Mouse (Mus musculus) WW6 (cell line): ENCODE results near the gene Tcf25.
"Not testable (repeated sequence)": the region's sequence is repeated elsewhere in the genome, so short reads cannot be mapped to it uniquely, and the experiment has no call there.

ENCODE experiments used
- DNase-seq: peaks from one replicate; pipeline ENCODE4 v3.0.0-alpha.2; 2013; ENCODE audit warnings: low read depth, low spot score

The Tcf25 gene

DNA sequence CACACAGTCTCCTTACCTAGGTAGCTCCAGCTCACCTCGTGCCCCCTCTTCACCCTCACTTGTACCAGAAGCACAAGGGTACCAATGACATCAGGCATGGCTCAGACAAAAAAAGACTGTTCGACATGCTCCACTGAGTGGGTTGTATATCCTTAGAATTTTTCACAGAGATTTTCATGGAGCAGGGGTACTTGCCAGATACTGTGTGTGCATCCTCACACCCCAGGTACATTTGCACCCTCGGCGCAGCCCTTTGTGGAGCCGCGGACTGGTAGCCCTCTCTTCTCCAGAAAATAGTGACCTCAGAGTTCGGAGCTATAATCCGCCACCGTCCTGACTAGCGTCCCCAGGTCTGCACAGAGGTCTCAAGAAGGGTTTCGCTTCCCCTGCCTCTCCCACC is 37.2 kb downstream of the Tcf25 start:
- DNase-seq = no peak

DNA sequence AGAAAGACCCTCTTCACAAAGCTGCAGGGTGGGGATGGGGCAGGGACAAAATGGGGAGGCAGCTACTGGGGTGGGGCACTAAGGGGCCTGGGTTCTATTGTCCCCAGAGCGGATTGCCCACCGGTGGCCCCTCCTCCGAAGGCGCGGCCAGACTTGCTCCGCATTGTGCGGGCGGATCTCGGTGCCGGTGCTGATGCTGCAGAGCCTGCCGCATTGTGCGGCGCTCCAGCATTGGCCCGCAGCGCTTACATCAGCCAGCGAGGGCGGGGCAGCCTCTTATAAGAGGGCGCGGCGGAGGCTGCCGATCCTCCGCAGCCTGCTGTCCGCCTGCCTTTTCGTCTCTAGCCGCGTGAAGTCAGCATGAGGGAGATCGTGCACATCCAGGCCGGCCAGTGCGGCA is 37.7 kb downstream of the Tcf25 start, which contains the start of gene Tubb3:
TSS of gene Tubb3 (plus strand) at position 179 of the 400 bp plus-strand sequence.
- peak; percentile 70 for DNase-seq

DNA sequence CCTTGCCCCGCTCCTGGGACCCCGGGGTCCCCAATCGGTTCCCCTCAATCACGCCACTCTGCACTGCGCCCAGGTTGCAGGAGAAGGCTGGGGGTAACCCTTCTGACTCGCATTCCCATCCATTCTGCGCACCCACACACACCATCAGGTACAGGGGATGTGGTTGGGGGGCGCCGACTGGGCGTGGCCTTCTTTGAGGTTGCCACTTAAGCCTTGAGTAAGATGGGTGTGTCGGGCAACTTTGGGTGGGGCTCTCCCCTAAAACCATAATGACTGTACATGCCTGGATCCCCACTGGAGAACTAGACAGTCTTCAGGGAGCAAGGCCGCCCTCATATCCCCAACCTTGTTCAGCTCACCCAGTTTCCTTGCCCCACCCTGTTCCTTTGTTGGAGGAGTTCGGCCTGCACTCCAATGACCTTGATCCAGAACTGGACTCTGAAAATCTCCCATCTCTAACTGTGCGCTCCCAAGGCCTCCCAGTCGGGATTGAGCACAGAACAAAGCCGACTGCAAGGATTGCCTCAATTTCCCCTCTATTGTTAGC is 38.3 kb downstream of the Tcf25 start:
- DNase-seq = no peak

DNA sequence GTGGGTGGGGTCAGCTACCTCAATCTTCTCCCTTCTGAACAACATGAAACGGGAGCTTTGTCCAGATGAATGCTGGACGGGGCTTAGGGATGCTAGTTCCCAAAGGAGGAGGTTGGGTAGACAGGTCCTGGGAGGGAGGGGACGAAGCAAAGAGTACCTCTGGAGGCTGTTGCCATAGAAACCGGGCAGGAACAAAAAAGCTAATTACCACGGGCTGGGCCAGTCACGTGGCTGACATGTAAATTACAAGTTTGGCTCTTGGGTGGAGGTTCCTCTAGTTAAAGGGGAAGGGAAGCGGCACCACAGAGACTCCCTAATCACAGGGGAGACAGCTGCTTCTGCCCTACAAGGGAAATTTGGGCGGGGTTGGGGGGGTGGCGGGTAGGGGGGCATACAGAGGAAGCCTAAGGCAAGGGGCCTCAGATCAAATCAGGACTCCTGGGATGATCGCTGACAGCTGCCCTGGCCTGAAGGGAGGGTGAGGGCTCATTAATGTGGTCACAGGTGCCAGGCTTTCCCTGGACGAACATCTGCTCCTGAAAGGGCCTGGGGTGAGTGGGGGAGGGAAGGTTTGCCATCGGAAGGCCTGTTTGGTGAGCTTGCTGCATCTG is 39.1 kb downstream of the Tcf25 start:
- peak; percentile 82 for DNase-seq

DNA sequence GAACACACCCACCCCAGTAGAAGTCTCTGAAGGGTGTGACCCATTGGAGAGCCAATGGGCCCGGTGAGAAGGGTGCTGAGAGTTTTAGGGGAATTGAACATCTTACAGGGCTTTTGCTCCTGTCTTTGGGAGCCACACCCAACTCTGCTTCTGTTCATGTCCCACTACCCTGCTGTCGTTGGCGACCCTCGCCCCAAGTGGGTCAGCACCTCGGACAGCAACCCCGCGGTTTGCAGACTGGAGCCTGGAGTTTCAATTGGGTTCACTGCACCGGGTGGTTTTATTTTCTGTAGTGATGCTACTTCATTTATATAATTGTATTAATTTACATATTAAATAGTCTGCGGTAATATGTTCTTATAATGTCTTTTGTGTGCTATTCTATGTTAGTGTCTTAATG is 40.7 kb downstream of the Tcf25 start:
- no peak for DNase-seq

DNA sequence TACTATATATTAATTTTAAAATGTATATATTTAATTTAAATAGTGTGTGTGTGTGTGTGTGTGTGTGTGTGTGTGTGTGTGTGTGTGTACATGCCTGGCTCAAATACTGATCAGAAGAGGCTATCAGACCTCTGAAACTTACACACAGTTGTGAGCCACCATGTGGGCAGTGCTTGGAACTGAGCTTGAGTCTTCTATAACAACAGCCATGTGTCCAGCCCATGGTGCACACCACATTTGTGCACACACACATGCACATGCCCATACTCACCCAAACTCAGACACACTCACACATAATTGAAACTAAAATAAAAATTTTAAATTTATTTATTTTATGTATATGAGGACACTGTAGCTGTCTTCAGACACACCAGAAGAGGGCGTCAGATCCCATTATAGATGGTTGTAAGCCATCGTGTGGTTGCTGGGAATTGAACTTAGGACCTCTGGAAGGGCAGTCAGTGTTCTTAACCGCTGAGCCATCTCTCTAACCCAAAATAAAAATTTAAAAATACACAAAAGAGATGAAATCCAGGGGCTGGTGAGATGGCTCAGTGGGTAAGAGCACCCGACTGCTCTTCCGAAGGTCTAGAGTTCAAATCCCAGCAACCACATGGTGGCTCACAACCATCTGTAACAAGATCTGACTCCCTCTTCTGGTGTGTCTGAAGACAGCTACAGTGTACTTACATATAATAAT is 41.6 kb downstream of the Tcf25 start:
- not testable (repeated sequence) for DNase-seq

DNA sequence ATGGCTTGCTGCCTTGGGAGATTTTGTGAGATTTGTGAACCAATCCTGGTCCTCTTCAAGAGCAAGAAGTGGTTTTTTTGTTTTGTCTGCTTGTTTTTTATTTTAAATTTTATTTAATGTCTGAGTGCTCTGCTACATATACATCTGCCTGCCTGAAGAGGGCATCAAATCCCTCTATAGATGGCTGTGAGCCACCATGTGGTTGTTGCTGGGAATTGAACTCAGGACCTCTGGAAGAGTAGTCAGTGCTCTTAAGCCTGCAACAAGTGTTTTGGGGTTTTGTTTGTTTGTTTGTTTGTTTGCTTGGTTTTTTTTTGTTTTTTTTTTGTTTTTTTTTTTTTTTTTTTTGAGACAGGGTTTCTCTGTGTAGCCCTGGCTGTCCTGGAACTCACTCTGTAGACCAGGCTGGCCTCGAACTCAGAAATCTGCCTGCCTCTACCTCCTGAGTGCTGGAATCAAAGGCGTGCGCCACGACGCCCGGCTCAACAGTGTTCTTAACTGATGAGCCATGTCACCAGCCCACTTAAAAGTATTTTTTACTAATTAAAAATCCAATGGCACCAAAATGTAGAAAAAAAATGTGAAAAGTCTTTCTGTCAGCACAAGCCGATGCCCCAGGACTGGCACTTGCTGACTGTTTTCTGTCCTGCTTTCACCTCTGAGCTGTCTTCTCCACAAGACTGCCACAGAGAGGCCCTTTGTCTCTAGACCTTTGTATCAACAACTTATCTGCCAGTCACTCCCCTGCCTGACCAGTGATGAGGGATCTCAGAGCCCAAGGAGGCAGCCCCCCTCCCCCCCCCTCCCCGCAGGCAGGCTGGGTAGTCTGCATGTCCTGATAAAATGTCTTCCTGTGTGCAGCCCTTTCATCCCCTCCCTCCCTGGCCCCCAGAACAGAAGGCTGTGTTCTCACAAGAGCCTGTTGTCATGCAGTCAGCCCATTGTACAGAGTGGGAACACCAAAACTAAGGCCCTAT is 42.7 kb downstream of the Tcf25 start:
- DNase-seq = no peak

DNA sequence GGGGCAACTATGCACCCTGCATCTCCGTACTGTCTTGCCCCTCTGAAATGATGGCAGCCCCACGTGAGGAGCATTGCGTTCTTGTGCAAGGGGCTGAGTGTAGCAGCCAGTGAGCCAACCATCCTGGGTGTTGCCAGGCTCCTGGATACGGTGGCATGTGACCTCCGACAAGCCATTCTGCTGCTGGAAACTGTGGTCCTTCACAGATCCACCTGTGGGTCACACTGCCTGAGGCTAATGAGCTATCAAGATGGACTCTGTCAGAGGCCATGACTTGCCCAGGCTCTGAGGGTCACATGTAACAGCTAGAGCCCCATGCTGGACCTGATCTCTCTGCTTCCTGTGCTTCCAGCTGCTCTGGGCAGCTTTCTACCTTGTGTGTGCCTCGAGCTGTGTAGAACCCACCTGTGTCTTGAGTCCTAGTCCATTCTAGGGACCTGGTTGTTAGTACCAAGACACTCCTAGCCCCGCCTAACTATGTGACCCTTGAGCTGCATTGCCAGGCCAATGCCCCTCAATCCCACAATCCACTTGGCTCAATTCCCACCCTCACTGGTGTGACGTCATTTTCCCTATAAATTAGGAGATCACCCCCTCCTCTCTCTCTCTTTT is 43.5 kb downstream of the Tcf25 start:
- DNase-seq = no peak

DNA sequence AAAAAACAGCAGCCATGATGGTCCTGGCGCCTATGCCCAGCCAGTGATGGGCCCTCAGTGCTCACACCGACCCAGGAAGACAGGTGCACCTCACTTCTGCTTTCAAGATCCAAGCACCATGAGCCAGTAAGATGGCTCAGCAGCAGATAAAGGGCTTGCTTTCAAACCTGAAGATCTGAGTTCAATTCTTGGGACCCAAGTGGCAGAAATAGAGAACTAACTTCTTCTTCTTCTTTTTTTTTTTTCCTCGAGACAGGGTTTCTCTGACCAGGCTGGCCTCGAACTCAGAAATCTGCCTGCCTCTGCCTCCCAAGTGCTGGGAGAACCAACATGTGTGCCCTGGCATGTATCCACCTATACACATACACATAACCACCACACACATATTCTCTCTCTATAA is 46.2 kb downstream of the Tcf25 start:
- DNase-seq = no peak

DNA sequence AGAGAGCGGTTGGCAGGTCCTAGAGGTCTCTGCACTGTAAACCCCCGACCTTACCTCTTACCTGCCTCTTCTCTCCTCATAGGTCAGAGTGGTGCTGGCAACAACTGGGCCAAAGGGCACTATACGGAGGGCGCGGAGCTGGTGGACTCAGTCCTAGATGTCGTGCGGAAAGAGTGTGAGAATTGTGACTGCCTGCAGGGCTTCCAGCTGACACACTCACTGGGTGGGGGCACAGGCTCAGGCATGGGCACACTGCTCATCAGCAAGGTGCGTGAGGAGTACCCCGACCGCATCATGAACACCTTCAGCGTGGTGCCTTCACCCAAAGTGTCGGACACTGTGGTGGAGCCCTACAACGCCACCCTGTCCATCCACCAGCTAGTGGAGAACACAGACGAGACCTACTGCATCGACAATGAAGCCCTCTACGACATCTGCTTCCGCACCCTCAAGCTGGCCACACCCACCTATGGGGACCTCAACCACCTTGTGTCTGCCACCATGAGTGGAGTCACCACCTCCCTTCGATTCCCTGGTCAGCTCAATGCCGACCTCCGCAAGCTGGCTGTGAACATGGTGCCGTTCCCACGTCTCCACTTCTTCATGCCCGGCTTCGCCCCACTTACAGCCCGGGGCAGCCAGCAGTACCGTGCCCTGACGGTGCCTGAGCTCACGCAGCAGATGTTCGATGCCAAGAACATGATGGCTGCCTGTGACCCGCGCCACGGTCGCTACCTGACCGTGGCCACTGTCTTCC is 47.1 kb downstream of the Tcf25 start:
- no peak for DNase-seq

DNA sequence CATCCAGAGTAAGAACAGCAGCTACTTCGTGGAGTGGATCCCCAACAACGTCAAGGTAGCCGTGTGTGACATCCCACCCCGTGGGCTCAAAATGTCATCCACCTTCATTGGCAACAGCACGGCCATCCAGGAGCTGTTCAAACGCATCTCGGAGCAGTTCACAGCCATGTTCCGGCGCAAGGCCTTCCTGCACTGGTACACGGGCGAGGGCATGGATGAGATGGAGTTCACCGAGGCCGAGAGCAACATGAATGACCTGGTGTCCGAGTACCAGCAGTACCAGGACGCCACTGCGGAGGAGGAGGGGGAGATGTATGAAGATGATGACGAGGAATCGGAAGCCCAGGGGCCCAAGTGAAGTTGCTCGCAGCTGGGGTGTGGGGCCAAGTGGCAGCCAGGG is 47.8 kb downstream of the Tcf25 start:
- no peak for DNase-seq

DNA sequence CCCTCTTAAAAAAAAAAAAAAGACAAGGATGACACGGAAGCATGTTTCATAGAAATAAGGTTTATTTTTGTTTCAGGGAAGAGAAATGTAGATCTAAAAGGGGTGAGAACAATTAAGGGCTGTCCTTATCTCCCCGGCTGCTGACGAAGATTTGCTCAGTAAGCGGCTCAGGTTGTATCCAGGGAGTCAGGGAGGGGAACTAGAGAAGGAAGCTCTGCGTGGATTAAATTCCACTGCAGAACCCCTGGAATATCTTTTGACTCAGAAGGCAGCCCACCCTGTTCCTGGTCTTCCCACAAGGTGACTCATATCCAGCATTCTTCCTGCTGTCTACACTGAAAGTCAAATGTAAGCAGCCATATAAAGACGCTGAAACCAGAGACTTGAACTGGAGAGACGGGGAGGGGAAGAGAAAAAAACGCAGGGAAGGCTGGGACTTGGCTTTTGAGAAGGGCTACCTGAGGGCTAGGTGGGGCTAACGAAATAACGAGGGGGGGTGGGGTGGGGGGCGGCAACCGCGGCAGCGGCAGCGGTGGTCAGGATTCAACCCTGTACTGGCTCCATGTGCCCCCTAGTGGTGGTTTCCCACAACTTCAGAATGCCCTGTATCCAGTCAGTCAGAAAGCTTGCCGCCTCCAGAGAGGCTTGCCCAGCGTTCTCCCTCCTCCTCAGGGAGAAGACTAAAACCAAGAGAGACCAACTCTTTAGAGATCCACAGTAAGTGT is 48.7 kb downstream of the Tcf25 start:
- DNase-seq = peak; percentile 65

DNA sequence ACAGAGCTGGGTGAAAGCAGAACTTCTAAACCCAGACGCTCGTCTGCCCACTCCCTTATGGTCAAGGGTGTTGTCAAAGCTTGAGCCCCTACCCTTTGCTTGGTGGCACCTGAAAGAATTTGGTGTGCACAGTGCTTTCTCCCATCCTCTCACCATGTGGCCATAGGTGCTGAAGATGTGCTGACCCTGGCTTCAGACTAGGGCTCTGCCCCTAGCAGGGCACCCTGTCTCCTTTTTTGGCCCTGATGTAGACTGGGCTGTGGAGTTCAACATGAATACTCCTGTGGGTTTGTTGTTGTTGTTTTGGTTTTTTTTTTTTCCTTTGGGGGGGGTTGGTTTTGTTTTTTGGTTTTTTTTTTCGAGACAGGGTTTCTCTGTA is 49.2 kb downstream of the Tcf25 start:
- no peak for DNase-seq

DNA sequence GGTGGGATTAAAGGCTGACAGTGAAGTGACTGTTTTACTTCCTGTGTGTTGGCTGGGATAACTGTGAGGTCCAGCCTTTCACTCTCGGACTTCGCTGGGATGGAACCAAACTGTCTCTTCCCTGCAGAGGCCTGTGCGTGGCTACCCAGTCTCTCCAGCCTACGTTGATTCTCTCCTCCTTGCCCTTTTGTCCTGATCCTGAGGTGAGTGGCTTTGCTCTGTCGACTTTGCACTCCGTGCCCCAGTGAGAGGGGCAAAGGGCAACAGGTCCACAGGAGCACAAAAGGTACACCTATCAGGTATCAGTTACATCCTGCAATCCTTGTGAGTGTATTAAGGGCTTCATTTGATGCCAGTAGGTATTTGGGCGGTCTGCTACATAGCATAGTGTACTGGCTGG is 49.9 kb downstream of the Tcf25 start, which contains the start of gene Def8:
TSS of gene Def8 (plus strand) at position 87 of the 400 bp plus-strand sequence.
- no peak for DNase-seq

DNA sequence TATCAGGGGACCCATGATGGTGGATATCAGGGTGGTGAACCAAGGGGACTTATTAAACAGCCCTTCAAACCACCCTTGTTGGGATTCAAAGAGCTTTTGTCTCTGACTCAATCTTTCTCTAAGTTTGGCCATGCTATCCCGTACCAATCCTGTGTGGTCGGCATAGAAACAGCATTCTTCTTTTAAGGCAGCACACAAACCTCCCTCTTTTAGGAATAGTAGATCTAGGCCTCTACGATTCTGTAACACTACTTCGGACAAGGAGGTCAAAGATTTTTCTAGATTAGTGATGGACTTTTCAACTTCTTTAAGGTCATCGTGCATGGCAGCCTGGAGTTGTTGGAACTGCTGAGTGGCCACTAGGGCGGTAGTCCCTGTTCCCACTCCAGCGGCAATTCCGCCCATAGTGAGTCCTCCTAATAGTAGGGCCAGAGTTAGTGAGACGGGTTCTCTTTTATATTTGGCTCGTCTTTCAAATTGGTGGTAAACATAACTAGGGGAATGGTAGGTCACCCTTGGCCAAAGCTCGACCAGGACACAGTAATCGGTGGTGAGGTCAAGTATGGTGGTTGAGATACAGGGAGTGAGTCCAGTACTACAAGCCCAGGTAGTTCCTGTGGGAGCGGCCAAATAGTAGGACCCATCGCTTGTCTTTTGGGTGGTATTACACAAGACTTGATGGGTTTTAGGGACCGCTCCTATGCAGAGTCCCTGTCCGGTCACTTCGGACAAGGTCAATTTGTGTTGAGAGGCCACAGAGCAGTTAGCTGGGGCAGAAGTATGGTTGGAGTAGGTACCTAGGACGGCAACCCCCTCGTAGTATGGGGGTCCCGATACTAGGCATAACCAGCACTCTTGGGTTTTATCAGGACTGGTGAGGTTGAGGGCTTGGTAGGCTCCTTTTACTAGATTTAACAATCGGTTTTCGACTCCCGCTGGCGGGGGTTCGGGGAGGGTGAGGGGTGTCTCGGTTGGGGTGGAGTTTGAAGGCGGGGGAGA is 53.3 kb downstream of the Tcf25 start:
- DNase-seq = no peak

DNA sequence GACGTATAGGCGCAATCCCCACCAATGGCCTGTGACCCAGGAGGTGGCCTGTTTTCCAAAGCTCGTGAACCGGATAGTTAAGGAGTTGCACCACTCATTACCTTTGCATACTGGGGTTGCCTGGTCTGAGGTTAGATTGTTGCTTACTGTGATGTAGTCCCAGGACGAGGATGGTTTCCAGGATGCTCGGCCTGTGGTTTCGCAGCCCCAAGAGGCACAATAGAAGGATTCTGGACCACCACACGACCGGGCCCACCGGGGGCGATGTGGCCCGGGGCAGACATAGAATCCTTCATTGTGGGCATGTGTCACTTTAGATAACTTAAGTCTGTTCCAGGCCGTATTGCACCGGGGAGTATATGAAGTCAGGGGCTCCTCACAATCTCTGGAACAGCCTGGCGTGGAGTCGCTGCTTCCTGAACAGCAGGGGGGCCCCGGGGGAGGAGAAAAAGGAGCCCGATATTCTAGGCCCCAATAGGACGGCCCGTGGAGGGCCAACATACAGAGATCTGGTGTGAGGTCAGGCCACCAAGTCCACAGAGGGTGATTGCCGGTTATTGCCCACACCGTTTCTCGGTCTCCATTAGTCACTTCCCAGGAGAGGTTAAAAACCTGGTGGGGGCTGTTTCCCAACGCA is 54.2 kb downstream of the Tcf25 start:
- DNase-seq = no peak

DNA sequence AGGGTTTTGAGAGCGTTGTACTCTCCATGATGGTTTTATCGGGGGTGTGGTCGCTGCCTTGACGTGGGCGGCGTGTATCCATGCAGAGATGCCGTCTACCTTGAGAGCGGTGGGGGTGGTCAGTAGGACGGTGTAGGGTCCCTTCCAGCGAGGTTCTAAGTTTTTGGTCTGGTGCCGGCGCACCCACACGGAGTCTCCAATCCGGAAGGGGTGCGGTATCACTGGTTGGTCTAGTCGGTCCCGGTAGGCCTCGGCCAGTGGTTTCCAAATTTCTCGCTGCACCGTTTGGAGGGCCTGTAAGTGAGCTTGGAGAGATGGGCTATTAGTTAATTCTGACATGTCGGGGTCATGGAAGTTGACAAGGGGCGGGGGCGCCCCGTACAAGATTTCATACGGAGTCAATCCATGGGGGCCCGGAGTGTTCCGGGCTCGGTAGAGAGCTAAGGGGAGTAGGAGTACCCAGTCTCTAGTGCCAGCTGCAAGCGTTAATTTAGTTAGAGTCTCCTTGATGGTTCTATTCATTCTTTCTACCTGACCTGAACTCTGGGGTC is 54.9 kb downstream of the Tcf25 start:
- no peak for DNase-seq
